Mouse (Mus musculus) urinary bladder, postnatal 36 days (tissue): Measurements from ENCODE around the gene Phf5a.
A peak's percentile ranks its signal among the peaks of the same experiment; 100 is the strongest.

Source experiments
- DNase-seq, 2 experiments: peaks; one replicate each; pipeline ENCODE4 v3.0.0; 2022; ENCODE audit warnings: low spot score in 2 of 2, mixed read lengths in 1 of 2

Gene Phf5a

DNA sequence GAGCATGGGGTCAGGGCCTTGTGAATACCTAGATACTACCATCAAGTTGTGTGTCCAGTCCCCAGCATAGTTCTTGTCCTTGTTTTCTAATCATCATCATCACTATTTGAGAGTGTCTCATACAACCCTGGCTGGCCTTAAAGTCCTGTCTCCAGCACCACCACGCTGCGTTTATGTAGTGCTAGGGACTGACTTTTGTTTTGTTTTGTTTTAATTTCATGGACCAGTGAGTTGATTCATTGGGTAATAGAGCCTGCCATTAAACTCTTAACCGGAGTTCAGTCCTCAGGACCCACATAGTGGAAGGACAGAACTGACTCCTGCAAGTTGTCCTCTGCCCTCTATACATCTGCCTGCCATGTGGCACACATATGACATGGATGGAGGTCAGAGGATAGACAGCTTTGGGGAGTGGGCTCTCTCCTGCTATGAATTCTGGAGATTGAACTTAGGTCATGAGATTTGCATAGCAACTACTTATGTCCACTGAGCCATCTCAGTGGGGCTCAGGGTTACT, 13.8 kb upstream of the Phf5a start:
- no peak for DNase-seq

- DNase-seq = no peak
Measured at GRCm38 (mm10) chr15:81882348-81882747, 10.6 kb upstream of the Phf5a start.

DNA sequence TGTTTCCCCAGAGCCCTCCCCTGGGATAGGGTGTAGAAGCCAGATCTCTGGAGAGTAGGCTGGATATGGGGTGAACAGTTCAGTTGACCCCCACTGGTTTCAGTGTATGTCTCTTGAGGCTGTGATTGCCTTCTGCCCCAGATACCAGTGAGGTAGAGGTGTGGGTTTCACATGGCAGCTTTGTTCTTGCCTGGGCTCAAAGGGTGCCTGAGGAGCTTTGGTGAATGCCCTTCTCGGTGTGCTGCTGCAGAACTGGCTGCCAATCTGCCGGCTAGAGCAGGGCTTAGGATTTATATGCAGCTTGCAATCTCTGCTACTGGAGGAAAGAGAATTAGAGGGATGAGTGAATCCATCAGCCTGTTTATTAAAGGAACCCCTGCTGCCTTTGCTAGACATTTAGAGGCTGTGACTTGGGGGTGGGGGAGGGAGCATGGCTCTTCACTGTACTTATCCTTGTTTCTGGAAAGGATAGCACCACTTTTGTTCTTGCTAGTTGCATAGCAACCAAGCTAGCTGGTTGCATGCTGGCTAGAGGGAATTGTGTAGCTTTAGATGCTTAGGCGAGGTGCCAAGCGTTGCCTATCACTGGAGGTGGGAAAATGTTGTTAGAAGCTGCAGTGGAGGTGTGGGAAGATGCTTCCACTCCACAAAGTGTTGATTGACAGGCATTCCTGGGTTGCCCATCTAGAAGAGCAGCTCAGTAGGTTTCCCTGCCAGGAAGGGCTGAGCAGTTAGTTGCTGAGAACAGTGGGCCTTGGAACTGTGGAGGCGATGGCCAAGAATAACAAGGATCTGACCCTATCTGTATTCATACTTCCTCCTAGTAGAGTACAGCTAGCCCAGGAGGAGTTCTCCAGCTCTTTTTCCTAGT, 8.1 kb upstream of the Phf5a start:
- DNase-seq = no peak

DNA sequence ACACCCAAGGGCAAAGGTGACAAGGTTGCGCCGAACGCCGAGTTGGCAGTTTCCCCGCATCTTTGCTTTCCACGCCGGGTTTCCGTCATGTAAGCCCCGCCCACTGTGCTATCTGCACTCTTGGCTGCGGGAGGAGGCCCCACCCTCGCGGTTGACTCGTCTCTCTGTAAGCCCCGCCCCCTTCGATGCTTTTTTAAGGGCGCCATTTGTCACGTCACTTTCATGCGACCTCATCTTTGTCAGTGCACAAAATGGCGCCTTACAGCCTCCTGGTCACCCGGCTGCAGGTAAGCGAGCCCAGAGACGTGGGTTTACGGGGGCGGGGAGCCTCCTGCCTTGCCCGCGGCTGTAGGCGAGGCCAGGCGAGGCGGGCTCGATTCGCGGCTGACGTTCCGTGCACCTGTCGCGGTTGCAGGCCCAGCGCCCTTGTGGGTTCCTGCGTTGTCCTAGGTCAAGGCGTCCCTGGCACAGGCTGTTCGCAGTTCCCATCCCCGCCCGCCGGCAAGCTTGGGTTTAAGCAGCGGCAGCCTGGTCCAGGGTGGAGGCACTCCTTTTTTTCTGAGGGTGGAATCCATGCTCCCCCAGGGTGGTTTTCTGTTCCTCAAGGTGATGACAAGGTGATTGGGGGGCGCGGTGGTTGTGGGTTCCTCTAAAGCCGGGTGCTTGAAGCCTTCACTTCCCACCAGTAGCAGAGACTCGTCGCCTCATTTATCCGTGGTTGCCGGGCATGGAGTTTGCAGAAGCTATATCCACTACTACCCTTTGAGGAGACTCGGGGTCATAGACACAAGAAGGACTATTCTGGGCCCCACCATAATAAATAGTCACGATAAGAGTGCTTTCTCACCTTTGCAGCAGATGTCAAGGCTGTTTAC, 788 bp upstream of the Phf5a start, which contains the start of gene Aco2:
Gene Aco2 (plus strand): TSS at position 48 of the 875 bp plus-strand sequence.
- peak; percentile 99 to 100 for DNase-seq

DNA sequence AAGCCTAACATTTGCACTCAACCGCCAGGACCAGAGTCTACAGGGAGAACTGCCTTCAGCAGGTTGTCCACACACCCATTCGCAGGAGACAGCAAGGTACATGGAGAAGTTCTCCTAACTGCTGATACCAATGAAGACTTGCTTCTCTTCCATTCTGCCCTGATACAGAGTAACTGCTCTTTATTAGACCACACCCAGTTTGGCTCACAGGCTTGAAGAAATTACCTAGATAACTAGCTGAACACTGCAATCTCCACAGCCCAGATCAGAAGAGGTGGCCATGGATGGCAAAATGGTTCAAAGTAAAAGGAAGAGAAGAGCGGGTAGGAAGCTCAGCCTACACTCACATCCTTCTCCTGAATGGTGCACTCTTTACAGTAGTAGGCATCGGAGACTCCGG, 1.7 kb downstream of the Phf5a start:
- no peak for DNase-seq

GRCm38 (mm10) chr15:81864238-81864637, 7.5 kb downstream of the Phf5a start:
- no peak for DNase-seq

DNA sequence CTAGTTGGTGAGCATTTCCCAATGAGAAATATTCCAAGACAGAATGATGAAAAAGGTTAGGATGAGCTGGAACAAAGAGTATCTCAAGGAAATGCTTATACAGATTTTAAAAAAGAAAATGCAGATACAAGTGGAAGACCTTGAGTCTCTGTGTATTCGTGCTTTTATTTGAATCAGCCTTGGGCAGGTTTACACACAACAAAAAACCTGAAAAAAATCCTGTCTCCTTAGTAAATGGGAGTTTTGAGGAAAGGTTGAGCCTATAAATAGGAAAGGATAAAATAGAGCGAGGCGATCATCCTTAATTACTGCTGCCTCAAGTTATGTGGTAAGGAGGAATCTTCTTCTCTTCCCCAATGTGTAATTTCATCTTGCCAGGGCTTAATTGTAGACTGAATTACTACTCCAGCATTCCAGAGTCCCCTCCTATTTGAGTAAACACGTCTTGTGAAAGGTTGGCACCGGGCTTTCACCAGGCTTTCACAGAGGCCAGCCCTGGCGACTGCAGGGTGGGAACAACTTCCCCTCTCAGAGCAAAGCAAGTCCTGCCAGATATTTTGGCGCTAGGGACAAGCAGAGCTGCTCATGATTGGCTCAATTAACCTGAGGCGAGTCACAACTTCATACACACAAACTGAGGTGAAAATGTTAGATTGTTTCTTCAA, 11.1 kb downstream of the Phf5a start:
- peak in 1 of 2 experiments; percentile 60 for DNase-seq

GRCm38 (mm10) chr15:81859330-81860255, 12.1 kb downstream of the Phf5a start:
- peak; percentile 73 to 85 for DNase-seq

- peak; percentile 67 for DNase-seq
Measured at GRCm38 (mm10) chr15:81858517-81859329, 13.0 kb downstream of the Phf5a start, which contains the start of gene Tob2. Gene Tob2, minus strand, starts transcription at chr15:81858796.

DNA sequence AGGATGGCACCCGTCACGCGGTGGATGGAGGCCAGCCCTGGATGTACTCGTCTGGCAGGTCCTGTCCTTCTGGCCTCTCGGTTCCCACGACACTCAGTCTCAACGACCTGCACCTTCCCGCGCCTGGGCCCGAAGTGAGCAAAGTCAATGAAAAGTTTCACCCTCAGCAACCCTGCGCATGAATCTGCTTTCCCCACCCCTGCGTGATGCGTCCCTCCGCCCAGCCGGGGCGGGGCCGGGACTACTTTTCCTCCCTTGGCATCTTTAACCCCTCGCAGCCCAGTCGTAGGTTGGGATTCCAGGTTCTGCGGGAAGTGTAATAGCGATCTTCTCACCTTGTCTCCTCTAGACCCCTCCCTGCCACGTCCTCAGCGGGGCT, 13.6 kb downstream of the Phf5a start:
- DNase-seq = peak; percentile 94 to 97

- DNase-seq = no peak
Measured at GRCm38 (mm10) chr15:81857724-81858116, 14.0 kb downstream of the Phf5a start.

DNA sequence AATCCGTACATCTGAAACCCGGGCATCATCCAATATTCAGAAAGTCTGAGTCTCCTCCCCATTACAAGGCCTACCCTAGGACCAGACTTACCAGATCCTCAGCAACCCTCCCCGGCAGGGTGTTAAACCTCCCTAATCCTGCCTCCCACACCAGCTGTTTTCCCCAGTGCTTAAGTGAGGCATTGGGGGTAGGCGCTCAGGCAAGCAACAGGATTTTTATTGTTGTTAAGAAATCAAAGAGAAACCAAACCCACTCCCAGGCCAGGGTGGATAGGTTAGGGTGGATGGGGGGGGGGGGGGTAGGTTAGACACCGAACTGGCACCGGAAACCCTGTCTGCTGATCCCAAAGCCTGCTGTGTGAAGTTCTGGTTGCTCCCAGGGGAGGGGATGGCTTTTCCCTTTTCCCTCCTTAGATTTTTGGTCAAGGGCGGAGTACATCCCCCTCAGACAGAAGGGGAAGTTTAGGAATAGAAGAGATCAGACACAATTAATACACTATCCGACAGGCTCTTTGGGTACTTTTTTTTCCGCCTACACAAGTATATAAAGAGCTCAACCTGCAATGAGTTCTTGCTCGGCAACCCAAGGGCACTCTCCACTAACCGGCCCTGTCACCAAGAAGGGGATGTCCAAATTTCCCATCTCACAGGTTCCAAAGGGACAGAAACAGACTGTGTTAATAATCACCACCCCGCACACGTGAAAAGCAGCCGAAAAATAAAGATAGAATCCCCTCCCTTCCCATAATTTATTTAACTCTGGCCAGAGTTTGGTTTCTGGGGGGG, 14.6 kb downstream of the Phf5a start:
- DNase-seq = peak in 1 of 2 experiments; percentile 26

DNA sequence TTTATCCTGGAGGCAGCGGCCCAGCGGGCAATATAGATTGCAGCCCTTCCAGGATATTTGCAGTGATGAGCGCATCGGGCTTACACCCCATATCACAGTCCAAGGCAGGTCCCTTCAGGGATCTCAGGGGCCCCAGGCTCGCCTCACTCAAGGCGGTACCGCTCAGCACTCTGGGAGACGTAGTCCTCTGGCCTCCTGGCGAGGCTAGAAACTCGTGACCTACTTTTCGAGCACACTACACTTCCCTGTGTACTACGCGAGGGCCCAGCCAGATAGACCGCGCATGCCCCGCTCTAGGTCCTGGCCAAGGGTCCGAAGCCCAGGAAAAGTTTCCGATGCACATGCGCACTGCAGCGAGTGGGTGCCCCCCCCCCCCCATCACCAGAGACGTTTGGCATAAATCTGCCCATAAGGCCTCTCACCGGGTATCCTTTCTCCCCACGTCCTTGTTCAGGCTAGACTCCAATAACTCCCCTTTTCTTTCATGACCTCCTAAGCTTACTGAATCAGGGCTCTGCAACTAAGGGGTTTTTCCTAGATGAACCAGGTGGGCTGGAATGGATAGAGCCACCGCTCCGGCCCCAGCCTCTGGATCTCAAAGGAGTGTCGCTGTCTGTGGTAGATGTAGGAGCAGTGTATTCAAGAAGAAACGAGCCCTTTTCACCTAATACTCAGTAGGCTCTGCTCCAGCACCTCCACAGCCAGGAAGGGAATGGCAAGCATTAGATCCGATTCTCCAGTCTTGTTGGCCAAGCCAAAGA, 15.5 kb downstream of the Phf5a start:
- DNase-seq = peak; percentile 73 to 79

DNA sequence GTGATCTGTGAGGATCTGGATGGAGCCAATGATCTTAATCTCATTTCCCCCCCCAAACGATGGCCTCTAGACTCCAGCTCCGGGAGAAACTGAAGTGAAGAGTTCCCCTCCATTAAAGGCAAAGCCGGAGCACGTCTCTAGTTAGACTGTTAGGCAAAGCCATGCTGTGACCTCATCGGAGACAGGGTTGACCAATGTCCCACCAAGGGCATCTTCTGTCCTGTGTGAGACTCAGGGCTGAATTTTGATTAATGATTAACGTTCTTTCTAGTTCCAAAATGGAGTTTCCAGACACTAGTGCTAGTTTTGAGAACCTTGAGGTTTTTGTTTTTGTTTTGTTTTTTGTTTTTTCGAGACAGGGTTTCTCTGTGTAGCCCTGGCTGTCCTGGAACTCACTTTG, 18.6 kb downstream of the Phf5a start:
- DNase-seq = no peak

DNA sequence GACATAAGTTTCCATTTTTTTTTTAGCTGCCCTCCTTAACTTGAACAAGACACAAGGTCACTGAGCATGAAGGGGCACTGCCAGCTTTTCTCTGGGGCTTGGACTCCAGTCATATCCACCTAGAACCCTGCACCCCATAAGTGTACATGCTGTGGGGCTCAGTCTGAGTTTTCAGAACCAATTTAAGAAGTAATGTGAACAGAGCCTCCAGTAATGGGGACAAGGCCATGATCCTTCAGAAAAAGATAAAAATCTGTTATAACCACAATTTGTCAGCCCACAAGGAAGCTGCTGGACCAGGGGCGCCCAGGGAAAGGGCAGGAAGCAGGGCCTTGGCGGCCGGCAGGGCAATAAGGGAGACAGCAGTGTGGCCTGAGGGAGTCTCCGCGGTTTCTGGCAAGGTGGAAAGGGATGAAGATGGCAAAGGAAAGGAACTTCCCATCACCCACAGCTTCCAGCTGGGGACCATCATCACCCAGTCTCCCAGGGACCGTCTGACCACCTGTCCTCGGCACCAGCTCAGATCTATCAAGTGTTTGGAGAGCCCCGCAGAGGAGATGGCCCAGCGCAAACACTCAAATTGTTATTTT, 19.2 kb downstream of the Phf5a start:
- DNase-seq = no peak

DNA sequence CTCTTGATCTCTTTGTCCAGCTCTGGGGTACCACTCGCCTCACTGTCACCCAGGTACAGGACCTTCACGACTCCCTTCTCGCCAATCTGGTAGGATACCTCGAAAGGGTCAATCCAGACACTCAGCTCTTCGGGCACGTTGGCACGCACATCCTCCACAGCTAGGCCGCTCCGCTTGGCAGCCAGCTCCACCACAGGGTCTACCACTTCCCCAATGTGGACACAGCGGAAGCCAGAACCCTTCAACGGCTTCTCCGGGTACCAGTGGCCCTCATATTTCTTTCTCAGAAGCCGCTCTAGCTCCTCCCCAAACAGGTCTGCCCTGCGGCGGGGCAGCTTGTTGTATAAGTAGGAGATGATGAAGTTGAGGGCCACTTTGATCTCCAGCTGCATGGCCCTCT, 20.3 kb downstream of the Phf5a start:
- DNase-seq = no peak

- DNase-seq = no peak
Measured at GRCm38 (mm10) chr15:81850718-81851117, 21.0 kb downstream of the Phf5a start.

- DNase-seq = no peak
Measured at GRCm38 (mm10) chr15:81849104-81849503, 22.6 kb downstream of the Phf5a start.
